Comparison of ENCODE assay signal across 8 mouse cellular contexts in genomic region chr7:92876538-92876937, GRCm38 (mm10). TPM values are rescaled to one million over a fixed set of nuclear protein-coding genes. Genes with fewer than 3 reads are reported as not detected.
DNase-seq lines count a peak whose midpoint lies in the region; ATAC-seq lines count a peak whose summit lies in the region.

No protein-coding gene starts in this region.

- peak overlapping the region; percentile 51 for H3K9ac ChIP-seq in lung, embryonic 16.5 days (ENCODE audit: low read length)
- 0 out of 2 replicates have a peak overlapping the region, but pooled peaks have one; percentile 1 for H3K9ac ChIP-seq in embryonic facial prominence, embryonic 15.5 days

- no peak for DNase-seq in lung, postnatal 36 days
- peak; percentile 21 for DNase-seq in kidney, postnatal 14 days
- peak; percentile 25 for DNase-seq in skeletal muscle tissue, adult 2 months (ENCODE audit: low read depth, low spot score)
- no peak for DNase-seq in right cerebral cortex, postnatal 4 days
- no peak for DNase-seq in cerebellum, adult 8-10 months
- no peak for DNase-seq in cerebellum, postnatal 4 days (ENCODE audit: low spot score in 2 of 2)

- no peaks in the 10 kb centered on the region for H3K36me3 ChIP-seq in lung, embryonic 16.5 days (ENCODE audit: control insufficient read depth, insufficient read depth, low read length)
- H3K36me3 ChIP-seq in embryonic facial prominence, embryonic 15.5 days, result no peaks in the 10 kb centered on the region

- peak overlapping the region; percentile 70 for H3K4me2 ChIP-seq in lung, embryonic 16.5 days (ENCODE audit: low read depth, low read length)
- H3K4me2 ChIP-seq in embryonic facial prominence, embryonic 15.5 days (replicated peaks), result peak overlapping the region; percentile 76

- peak overlapping the region; percentile 66 for H3K4me3 ChIP-seq in lung, embryonic 16.5 days (ENCODE audit: low read length)
- peak overlapping the region; percentile 73 for H3K4me3 ChIP-seq in embryonic facial prominence, embryonic 15.5 days (replicated peaks)

- H3K9me3 ChIP-seq in lung, embryonic 16.5 days (ENCODE audit: control insufficient read depth, low read length), result no peaks in the 10 kb centered on the region
- no peaks in the 10 kb centered on the region for H3K9me3 ChIP-seq in embryonic facial prominence, embryonic 15.5 days (replicated peaks)

- peak overlapping the region; percentile 76 for H3K27ac ChIP-seq in lung, embryonic 16.5 days (ENCODE audit: low read length)
- H3K27ac ChIP-seq in embryonic facial prominence, embryonic 15.5 days (replicated peaks), result peak overlapping the region; percentile 76

- 20% methylated on average over 7 of the region's 7 CpGs for WGBS in lung, embryonic 16.5 days
- 12% methylated on average over 7 of the region's 7 CpGs for WGBS in embryonic facial prominence, embryonic 15.5 days

- H3K27me3 ChIP-seq in lung, embryonic 16.5 days (ENCODE audit: control insufficient read depth, insufficient read depth, low read depth, low read length), result no peaks in the 10 kb centered on the region
- H3K27me3 ChIP-seq in embryonic facial prominence, embryonic 15.5 days, result no peaks in the 10 kb centered on the region

- ATAC-seq in lung, embryonic 16.5 days (ENCODE audit: low read depth), result no peak
- ATAC-seq in embryonic facial prominence, embryonic 15.5 days (ENCODE audit: insufficient number of reproducible peaks, low FRiP score, low TSS enrichment, low read depth), result no peak

- peaks cover 15% of the 10 kb centered on the region for H3K4me1 ChIP-seq in lung, embryonic 16.5 days (replicated peaks; ENCODE audit: control insufficient read depth, insufficient read depth, low read length)
- peaks cover 21% of the 10 kb centered on the region for H3K4me1 ChIP-seq in embryonic facial prominence, embryonic 15.5 days

RNA-seq across cellular contexts. Expression of gene Prcp, which starts 2.3 kb away (rescaled TPM):
- polyA plus RNA-seq in lung, embryonic 16.5 days (2015; fragmentation: Nextera tagmentation; extraction: Ambion mirVana), result 42.5 and 43.1 TPM in 2 replicates
- 30.2 and 30.5 TPM in 2 replicates for polyA plus RNA-seq in embryonic facial prominence, embryonic 15.5 days (2015; fragmentation: Nextera tagmentation; extraction: Ambion mirVana)

RNA-seq across cellular contexts. Expression of gene Ddias, which starts 2.5 kb away (rescaled TPM):
- polyA plus RNA-seq in lung, embryonic 16.5 days (2015; fragmentation: Nextera tagmentation; extraction: Ambion mirVana), result 13.9 and 15.1 TPM in 2 replicates
- 9.2 and 10.4 TPM in 2 replicates for polyA plus RNA-seq in embryonic facial prominence, embryonic 15.5 days (2015; fragmentation: Nextera tagmentation; extraction: Ambion mirVana)

Comparison
In these comparisons a context has a peak if more than half of its experiments do, and no peak if none do; other contexts are left out.
1. DNase-seq: peak in kidney, postnatal 14 days (single experiment) and skeletal muscle tissue, adult 2 months (single experiment); none in lung, postnatal 36 days (single experiment), right cerebral cortex, postnatal 4 days (single experiment), cerebellum, adult 8-10 months (single experiment) and cerebellum, postnatal 4 days (0 of 2).